Mouse (Mus musculus) heart, embryonic 12.5 days (tissue): ENCODE results near the gene Cenpm. TPM values are rescaled to one million over a fixed set of nuclear protein-coding genes. Genes with fewer than 3 reads are reported as not detected.

Experiments
- ATAC-seq: fragments of 200-750 bp; cut with Nextera tagmentation; 2 replicates; pipeline ENCODE4 v1.8.0; 2017; ENCODE audit warnings: moderate TSS enrichment, moderate library complexity; ENCODE audit not compliant: insufficient number of reproducible peaks, low FRiP score
- H3K27ac ChIP-seq: fragments of 300-500 bp; sonication (generic); 2 replicates; pipeline ENCODE4 v1.5.1; 2016; ENCODE audit warnings: mild to moderate bottlenecking, moderate library complexity; ENCODE audit not compliant: poor library complexity, severe bottlenecking
- H3K27me3 ChIP-seq: fragments of 300-500 bp; sonication (generic); replicated peaks from 2 replicates; pipeline ENCODE4 v1.6.1; 2016; ENCODE audit warnings: mild to moderate bottlenecking, moderate library complexity
- H3K36me3 ChIP-seq: fragments of 300-500 bp; sonication (generic); 2 replicates; pipeline ENCODE4 v1.6.1; 2016; ENCODE audit warnings: mild to moderate bottlenecking, moderate library complexity
- H3K4me1 ChIP-seq: fragments of 300-500 bp; sonication (generic); replicated peaks from 2 replicates; pipeline ENCODE4 v1.6.1; 2016; ENCODE audit warnings: mild to moderate bottlenecking
- H3K4me2 ChIP-seq: fragments of 300-500 bp; sonication (generic); 2 replicates; pipeline ENCODE4 v1.6.1; 2016; ENCODE audit warnings: mild to moderate bottlenecking, moderate library complexity
- H3K4me3 ChIP-seq: fragments of 300-500 bp; sonication (generic); 2 replicates; pipeline ENCODE4 v1.5.1; 2016; ENCODE audit warnings: mild to moderate bottlenecking
- H3K9ac ChIP-seq: fragments of 300-500 bp; sonication (generic); 2 replicates; pipeline ENCODE4 v1.6.1; 2016; ENCODE audit warnings: mild to moderate bottlenecking, moderate library complexity
- H3K9me3 ChIP-seq: fragments of 300-500 bp; sonication (generic); replicated peaks from 2 replicates; pipeline ENCODE4 v1.6.1; 2016; ENCODE audit warnings: mild to moderate bottlenecking, moderate library complexity
- WGBS: fragments of 180-500 bp; shearing (Covaris S2); methylation state at CpG from one replicate; pipeline ENCODE4 v1.1.7; 2016; 5-methylcytosine and 5-hydroxymethylcytosine counted together
- polyA plus RNA-seq: library from polyadenylated mRNA; unstranded; fragments of >200 nt; fragmentation: Nextera tagmentation; extraction: Ambion mirVana; gene quantifications from 2 replicates; pipeline ENCODE4 v1.2.1, GENCODE M21; 2016

Cenpm gene
- polyA plus RNA-seq, 1 experiment from 2014 or later = 57.9 TPM

DNA sequence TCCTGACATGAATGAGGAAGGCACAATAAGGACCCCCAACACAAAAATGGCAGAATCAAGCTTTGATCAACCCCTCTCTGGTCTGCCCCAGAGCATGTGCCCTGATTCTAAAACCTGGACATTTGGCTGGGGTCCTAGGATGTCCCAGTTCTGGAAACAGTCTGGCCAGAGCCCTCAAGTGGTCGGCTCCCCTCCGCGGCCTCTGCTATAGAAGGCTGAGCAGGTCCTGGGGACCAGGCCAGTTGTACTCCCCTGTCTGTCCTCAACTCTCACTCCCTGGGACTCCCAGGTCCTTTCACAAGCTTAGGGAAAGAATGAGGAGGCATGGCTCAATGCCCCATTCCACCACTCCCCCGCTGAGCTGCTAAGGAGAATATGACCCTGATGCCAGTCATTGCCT lies 31.3 kb downstream of the Cenpm start:
- Histone ChIP-seq H3K4me3 (peak overlapping the region; percentile 42; the same call in 1 of the 2 replicates), H3K36me3 (no peaks in the 10 kb centered on the region), H3K27ac (no peak overlapping the region), H3K9me3 (no peaks in the 10 kb centered on the region), H3K9ac (no peak overlapping the region), H3K27me3 (peaks cover 97% of the 10 kb centered on the region), H3K4me2 (no peak overlapping the region; the same call in 1 of the 2 replicates), H3K4me1 (peaks cover 44% of the 10 kb centered on the region)
- no peak for ATAC-seq
- WGBS = 14% methylated on average over 4 of the region's 4 CpGs

DNA sequence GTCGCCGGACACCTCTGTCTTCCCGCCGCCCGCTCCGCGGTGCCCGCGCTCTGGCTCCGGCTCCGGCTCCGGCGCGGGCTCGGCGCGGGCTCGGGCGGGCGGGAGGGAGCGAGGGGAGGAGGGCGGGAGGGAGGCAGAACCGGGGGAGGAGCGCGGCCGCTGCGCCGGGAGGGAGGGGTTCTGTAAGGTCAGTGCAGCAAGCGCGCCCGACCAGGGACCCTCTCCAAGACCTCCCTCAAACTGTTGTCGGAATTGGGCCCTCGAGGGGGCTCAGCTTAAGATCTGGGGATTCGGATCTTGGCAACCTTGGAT lies 31.8 kb downstream of the Cenpm start, which contains the start of gene Shisa8:
Shisa8 (minus strand) TSS at position 64 of the 312 bp plus-strand sequence.
- H3K27ac ChIP-seq = no peak within 1 kb of the TSS
- no peak for ATAC-seq
- peaks cover 44% of the 10 kb centered on the region for H3K4me1 ChIP-seq
- peak within 1 kb of the TSS; percentile 42; the same call in 1 of the 2 replicates for H3K9ac ChIP-seq
- H3K4me3 ChIP-seq = peak within 1 kb of the TSS; percentile 42
- H3K36me3 ChIP-seq = no peaks in the 10 kb centered on the region
- peaks cover 97% of the 10 kb centered on the region for H3K27me3 ChIP-seq
- WGBS = 0% methylated on average over 26 of the region's 34 CpGs
- H3K9me3 ChIP-seq = no peaks in the 10 kb centered on the region
- peak within 1 kb of the TSS; percentile 84 for H3K4me2 ChIP-seq

GRCm38 (mm10) chr15:82211911-82212751 lies 32.4 kb downstream of the Cenpm start:
- no peak for ATAC-seq
- H3K27ac ChIP-seq = no peak overlapping the region

DNA sequence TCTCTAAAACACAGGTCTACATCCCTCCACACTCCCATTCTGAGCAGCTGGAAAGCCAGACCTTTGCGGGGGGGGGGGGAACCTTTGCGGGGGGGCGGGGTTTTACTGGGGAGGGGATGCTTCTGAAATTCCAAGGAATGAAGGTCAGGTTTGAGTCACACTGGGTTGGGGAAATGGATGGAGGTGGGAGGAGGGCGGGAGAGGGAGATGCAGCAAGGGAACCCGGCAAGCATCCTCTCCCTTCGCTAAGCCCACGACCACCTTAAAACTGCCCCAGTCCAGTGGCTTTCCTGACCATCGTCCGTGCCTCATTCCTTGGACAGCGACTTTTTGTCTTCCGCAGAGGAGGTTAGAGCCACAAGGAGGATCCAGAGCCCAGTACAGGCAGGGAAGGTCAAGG lies 33.3 kb downstream of the Cenpm start:
- no peaks in the 10 kb centered on the region for H3K9me3 ChIP-seq
- 4% methylated on average over 11 of the region's 11 CpGs for WGBS
- peaks cover 99% of the 10 kb centered on the region for H3K27me3 ChIP-seq
- no peak overlapping the region for H3K9ac ChIP-seq
- no peak for ATAC-seq
- H3K4me2 ChIP-seq = peak overlapping the region; percentile 84
- no peak overlapping the region for H3K27ac ChIP-seq
- peak overlapping the region; percentile 42 for H3K4me3 ChIP-seq
- H3K36me3 ChIP-seq = no peaks in the 10 kb centered on the region
- peaks cover 47% of the 10 kb centered on the region for H3K4me1 ChIP-seq

More at GRCm38 (mm10) chr15:82211911-82212751, 32.4 kb downstream of the Cenpm start:
- Histone ChIP-seq H3K27me3 (peaks cover 99% of the 10 kb centered on the region), H3K9ac (peak overlapping the region; percentile 42; the same call in 1 of the 2 replicates), H3K4me2 (peak overlapping the region; percentile 84), H3K4me3 (peak overlapping the region; percentile 42), H3K4me1 (peaks cover 47% of the 10 kb centered on the region), H3K9me3 (no peaks in the 10 kb centered on the region), H3K36me3 (no peaks in the 10 kb centered on the region)
- WGBS = 1% methylated on average over 104 of the region's 112 CpGs

- Histone ChIP-seq H3K9ac (no peak overlapping the region), H3K27ac (no peak overlapping the region), H3K27me3 (peaks cover 99% of the 10 kb centered on the region), H3K4me3 (no peak overlapping the region), H3K4me1 (peaks cover 47% of the 10 kb centered on the region), H3K9me3 (no peaks in the 10 kb centered on the region), H3K4me2 (no peak overlapping the region), H3K36me3 (peaks cover 3% of the 10 kb centered on the region)
- 55% methylated on average over 1 of the region's 1 CpGs for WGBS
- no peak for ATAC-seq
Measured at GRCm38 (mm10) chr15:82210801-82211200, 33.7 kb downstream of the Cenpm start.

- Histone ChIP-seq H3K27me3 (peaks cover 99% of the 10 kb centered on the region), H3K4me3 (no peak overlapping the region), H3K27ac (no peak overlapping the region), H3K9me3 (no peaks in the 10 kb centered on the region), H3K4me1 (peaks cover 42% of the 10 kb centered on the region), H3K9ac (no peak overlapping the region), H3K4me2 (no peak overlapping the region), H3K36me3 (peaks cover 15% of the 10 kb centered on the region)
- ATAC-seq = no peak
- 76% methylated on average over 13 of the region's 13 CpGs for WGBS
Measured at GRCm38 (mm10) chr15:82209295-82210050, 35.1 kb downstream of the Cenpm start.

DNA sequence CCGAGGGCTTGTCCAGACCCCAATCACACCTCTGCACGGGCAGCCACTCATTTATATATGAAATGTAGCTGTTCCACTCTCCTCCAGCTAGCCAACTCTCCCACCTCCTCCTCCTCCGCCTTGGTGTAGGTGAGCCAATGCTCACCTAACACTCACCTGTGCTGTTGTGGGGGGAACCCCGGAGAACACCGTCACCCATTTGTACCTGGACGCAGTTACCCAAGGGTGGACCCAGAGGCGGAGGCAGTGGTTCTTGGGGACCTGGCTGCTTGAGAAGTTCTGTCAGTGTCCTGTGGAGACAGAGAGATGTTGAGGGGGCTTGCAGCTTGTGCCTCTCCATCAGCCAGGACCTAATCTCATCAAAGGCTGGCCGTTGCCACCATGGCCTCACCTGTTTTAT lies 36.2 kb downstream of the Cenpm start:
- 80% methylated on average over 8 of the region's 8 CpGs for WGBS
- peaks cover 41% of the 10 kb centered on the region for H3K4me1 ChIP-seq
- no peak overlapping the region for H3K9ac ChIP-seq
- H3K4me2 ChIP-seq = no peak overlapping the region
- H3K4me3 ChIP-seq = no peak overlapping the region
- H3K27me3 ChIP-seq = peaks cover 99% of the 10 kb centered on the region
- no peak for ATAC-seq
- H3K36me3 ChIP-seq = peaks cover 27% of the 10 kb centered on the region
- no peak overlapping the region for H3K27ac ChIP-seq
- no peaks in the 10 kb centered on the region for H3K9me3 ChIP-seq

DNA sequence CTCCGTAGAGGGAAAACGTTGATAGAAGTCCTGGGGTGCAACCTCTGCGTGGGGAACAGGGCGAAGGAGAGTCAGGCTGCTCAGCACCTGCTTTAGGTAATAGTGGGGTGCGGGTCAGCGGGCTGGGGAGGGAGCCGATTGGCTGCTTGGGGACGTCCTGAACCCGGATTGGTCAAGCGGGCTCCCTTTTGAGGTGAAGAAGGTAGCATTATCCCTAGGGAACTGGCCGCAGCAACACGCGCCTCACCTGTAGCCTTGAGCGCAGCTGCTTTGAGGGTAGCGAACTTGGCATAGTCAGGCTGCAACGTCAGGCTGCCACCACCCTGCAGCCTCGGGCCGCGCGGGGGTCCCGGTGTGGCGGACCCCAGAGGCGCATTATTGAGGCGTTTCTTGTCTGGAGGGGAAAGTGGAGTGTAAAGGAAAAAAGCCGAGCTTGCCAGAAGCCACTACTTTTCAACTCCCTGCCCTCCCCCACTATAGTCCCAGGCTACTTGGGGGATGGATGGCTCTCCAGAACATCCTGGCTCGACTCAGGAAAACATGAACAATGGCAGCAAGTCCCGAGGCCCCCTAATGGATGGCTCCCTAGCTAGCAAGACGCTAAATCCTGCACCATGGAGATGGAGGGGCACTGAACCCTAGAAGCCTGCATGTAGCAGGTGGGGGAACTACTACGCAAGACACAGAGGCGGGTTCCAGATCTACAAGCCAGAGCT lies 36.9 kb downstream of the Cenpm start:
- Histone ChIP-seq H3K4me2 (peak overlapping the region; percentile 41), H3K36me3 (peaks cover 33% of the 10 kb centered on the region), H3K4me1 (peaks cover 35% of the 10 kb centered on the region), H3K4me3 (peak overlapping the region; percentile 27; the same call in 1 of the 2 replicates), H3K27me3 (peaks cover 95% of the 10 kb centered on the region), H3K9me3 (no peaks in the 10 kb centered on the region), H3K27ac (no peak overlapping the region), H3K9ac (no peak overlapping the region)
- ATAC-seq = no peak
- WGBS = 17% methylated on average over 30 of the region's 30 CpGs

DNA sequence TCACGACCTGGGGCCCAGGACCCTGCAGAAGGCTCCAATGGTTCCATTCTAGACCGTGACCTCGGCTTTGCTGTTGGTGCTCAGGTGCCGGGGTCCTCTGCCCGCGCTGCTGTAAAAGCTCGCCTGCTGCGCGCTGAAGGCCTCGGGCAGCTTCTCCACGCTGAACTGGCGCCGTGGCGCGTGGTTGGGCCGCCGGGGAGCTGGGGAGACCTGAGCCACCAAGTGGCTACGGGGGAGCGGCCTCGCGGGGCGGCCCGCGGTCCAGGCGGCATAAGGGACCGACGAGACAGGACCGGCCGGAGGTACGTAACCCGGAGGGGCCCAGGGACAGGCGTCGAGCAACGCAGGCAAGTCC lies 37.5 kb downstream of the Cenpm start:
- peak overlapping the region; percentile 27; the same call in 1 of the 2 replicates for H3K4me3 ChIP-seq
- peaks cover 90% of the 10 kb centered on the region for H3K27me3 ChIP-seq
- peaks cover 39% of the 10 kb centered on the region for H3K36me3 ChIP-seq
- H3K4me2 ChIP-seq = peak overlapping the region; percentile 41
- no peak overlapping the region for H3K9ac ChIP-seq
- 11% methylated on average over 34 of the region's 34 CpGs for WGBS
- H3K4me1 ChIP-seq = peaks cover 29% of the 10 kb centered on the region
- no peak overlapping the region for H3K27ac ChIP-seq
- H3K9me3 ChIP-seq = no peaks in the 10 kb centered on the region
- ATAC-seq = no peak

- Histone ChIP-seq H3K27me3 (peaks cover 84% of the 10 kb centered on the region), H3K27ac (no peak overlapping the region), H3K9me3 (no peaks in the 10 kb centered on the region), H3K4me1 (peaks cover 24% of the 10 kb centered on the region), H3K36me3 (peaks cover 45% of the 10 kb centered on the region), H3K4me2 (peak overlapping the region; percentile 41; the same call in 1 of the 2 replicates), H3K9ac (no peak overlapping the region), H3K4me3 (no peak overlapping the region)
- WGBS = 57% methylated on average over 9 of the region's 9 CpGs
- peak; percentile 50 for ATAC-seq
Measured at GRCm38 (mm10) chr15:82206365-82207104, 38.0 kb downstream of the Cenpm start.
